Mouse (Mus musculus) erythroblast, embryonic 14.5 days (primary cell): Measurements from ENCODE around the gene Spin1. TPM values are rescaled to one million over a fixed set of nuclear protein-coding genes. Genes with fewer than 3 reads are reported as not detected.
"Not testable (repeated sequence)": the region's sequence is repeated elsewhere in the genome, so short reads cannot be mapped to it uniquely, and the experiment has no call there.

Source experiments
- H3K27me3 ChIP-seq: 2 replicates; pipeline ENCODE4 v1.6.1; 2012; ENCODE audit warnings: inconsistent platforms; ENCODE audit not compliant: control insufficient read depth
- H3K36me3 ChIP-seq: 2 replicates; pipeline ENCODE4 v1.6.1; 2012; ENCODE audit warnings: mild to moderate bottlenecking, inconsistent platforms; ENCODE audit not compliant: control insufficient read depth
- H3K4me1 ChIP-seq: 2 replicates; pipeline ENCODE4 v1.6.1; 2012; ENCODE audit warnings: inconsistent platforms; ENCODE audit not compliant: control insufficient read depth
- H3K4me3 ChIP-seq: replicated peaks from 2 replicates; pipeline ENCODE3; 2012; ENCODE audit warnings: moderate library complexity, mild to moderate bottlenecking, inconsistent platforms
- H3K9me3 ChIP-seq: 2 replicates; pipeline ENCODE4 v1.6.1; 2012; ENCODE audit warnings: low read length, inconsistent platforms, mixed read lengths; ENCODE audit not compliant: control insufficient read depth
- GATA1 ChIP-seq: IDR thresholded peaks from 2 replicates; pipeline ENCODE4 v1.6.1; 2012; ENCODE audit warnings: low read length, inconsistent platforms, mixed read lengths
- TAL1 ChIP-seq: IDR thresholded peaks from 3 replicates; pipeline ENCODE4 v1.6.1; 2012; ENCODE audit warnings: low read length, inconsistent platforms, mixed read lengths
- polyA plus RNA-seq: library from polyadenylated mRNA; stranded (reverse); fragments of >175 nt; gene quantifications from 2 replicates; pipeline ENCODE4 v1.2.3, GENCODE M21; 2012

The Spin1 gene
- polyA plus RNA-seq, 1 experiment, result 0.07 TPM

- peaks cover 13% of the 10 kb centered on the region for H3K4me1 ChIP-seq
- no peak overlapping the region for H3K4me3 ChIP-seq
- TF ChIP-seq TAL1 (no peak), GATA1 (no peak)
- peaks cover 15% of the 10 kb centered on the region for H3K27me3 ChIP-seq
- H3K36me3 ChIP-seq, result no peaks in the 10 kb centered on the region; the same call in 1 of the 2 replicates
- H3K9me3 ChIP-seq, result peaks cover 9% of the 10 kb centered on the region
Measured at GRCm38 (mm10) chr13:51103861-51104650, 3.4 kb downstream of the Spin1 start.

- Histone ChIP-seq H3K36me3 (no peaks in the 10 kb centered on the region; the same call in none of the 2 replicates), H3K9me3 (peaks cover 12% of the 10 kb centered on the region), H3K4me1 (peaks cover 3% of the 10 kb centered on the region), H3K4me3 (no peak overlapping the region), H3K27me3 (no peaks in the 10 kb centered on the region)
- TF ChIP-seq GATA1 (no peak), TAL1 (no peak)
Measured at GRCm38 (mm10) chr13:51105861-51106655, 5.4 kb downstream of the Spin1 start.

- H3K36me3 ChIP-seq, result no peaks in the 10 kb centered on the region; the same call in none of the 2 replicates
- no peaks in the 10 kb centered on the region for H3K27me3 ChIP-seq
- H3K4me3 ChIP-seq, result no peak overlapping the region
- TF ChIP-seq TAL1 (no peak), GATA1 (no peak)
- H3K4me1 ChIP-seq, result no peaks in the 10 kb centered on the region; the same call in 1 of the 2 replicates
- H3K9me3 ChIP-seq, result peaks cover 15% of the 10 kb centered on the region
Measured at GRCm38 (mm10) chr13:51106816-51107215, 6.1 kb downstream of the Spin1 start.

- H3K4me1 ChIP-seq, result no peaks in the 10 kb centered on the region
- H3K27me3 ChIP-seq, result no peaks in the 10 kb centered on the region
- no peak overlapping the region for H3K4me3 ChIP-seq
- H3K36me3 ChIP-seq, result no peaks in the 10 kb centered on the region; the same call in none of the 2 replicates
- no peak for TF ChIP-seq GATA1
- peaks cover 10% of the 10 kb centered on the region for H3K9me3 ChIP-seq
Measured at GRCm38 (mm10) chr13:51109517-51109916, 8.8 kb downstream of the Spin1 start.

GRCm38 (mm10) chr13:51114398-51114797 is 13.7 kb downstream of the Spin1 start:
- not testable (repeated sequence) for H3K4me3 ChIP-seq, H3K27me3 ChIP-seq, H3K4me1 ChIP-seq, H3K36me3 ChIP-seq, H3K9me3 ChIP-seq

- Histone ChIP-seq H3K9me3 (peaks cover 2% of the 10 kb centered on the region; the same call in 1 of the 2 replicates), H3K4me1 (peaks cover 12% of the 10 kb centered on the region), H3K36me3 (no peaks in the 10 kb centered on the region), H3K27me3 (no peaks in the 10 kb centered on the region), H3K4me3 (no peak overlapping the region)
- TF ChIP-seq TAL1 (no peak), GATA1 (no peak)
Measured at GRCm38 (mm10) chr13:51115762-51116161, 15.1 kb downstream of the Spin1 start.

- no peaks in the 10 kb centered on the region for H3K9me3 ChIP-seq
- H3K4me3 ChIP-seq, result no peak overlapping the region
- H3K27me3 ChIP-seq, result no peaks in the 10 kb centered on the region
- no peak for TF ChIP-seq TAL1
- TF ChIP-seq GATA1, result no peak
- H3K4me1 ChIP-seq, result peaks cover 25% of the 10 kb centered on the region
- H3K36me3 ChIP-seq, result peaks cover 3% of the 10 kb centered on the region
Measured at GRCm38 (mm10) chr13:51120734-51121133, 20.1 kb downstream of the Spin1 start.

- H3K4me3 ChIP-seq, result no peak overlapping the region
- peaks cover 3% of the 10 kb centered on the region for H3K36me3 ChIP-seq
Measured at GRCm38 (mm10) chr13:51121966-51122365, 21.3 kb downstream of the Spin1 start.

GRCm38 (mm10) chr13:51122771-51123170 is 22.1 kb downstream of the Spin1 start:
- H3K4me1 ChIP-seq, result peaks cover 25% of the 10 kb centered on the region
- H3K36me3 ChIP-seq, result peaks cover 3% of the 10 kb centered on the region
- no peaks in the 10 kb centered on the region for H3K27me3 ChIP-seq
- no peak overlapping the region for H3K4me3 ChIP-seq
- TF ChIP-seq TAL1, result no peak
- no peak for TF ChIP-seq GATA1
- no peaks in the 10 kb centered on the region for H3K9me3 ChIP-seq

More at GRCm38 (mm10) chr13:51121966-51122365, 21.3 kb downstream of the Spin1 start:
- no peaks in the 10 kb centered on the region for H3K27me3 ChIP-seq
- TF ChIP-seq TAL1 (no peak), GATA1 (no peak)
- H3K9me3 ChIP-seq, result no peaks in the 10 kb centered on the region
- peaks cover 25% of the 10 kb centered on the region for H3K4me1 ChIP-seq
